Mouse (Mus musculus): ENCODE measurements around the gene Ddx56.

DNA sequence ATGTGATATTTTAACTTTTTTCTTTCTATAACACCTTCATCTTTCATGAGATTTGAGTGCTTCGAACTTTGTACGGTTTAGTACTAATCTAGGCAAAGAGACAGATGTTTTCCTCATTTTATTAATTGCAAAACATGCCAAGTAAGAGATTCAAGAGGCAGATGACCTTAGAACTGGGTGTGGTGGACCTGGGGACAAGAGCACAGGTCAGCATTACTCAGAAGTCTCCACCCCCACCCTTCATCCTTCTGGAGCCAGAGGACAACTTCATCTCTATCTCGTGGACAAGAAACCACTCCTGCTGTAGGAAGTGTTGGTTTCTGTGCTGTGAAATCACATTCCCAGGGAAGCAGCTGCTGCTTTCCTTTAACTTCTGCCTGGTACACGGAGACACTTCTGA, 40.6 kb upstream of the Ddx56 start:
- TF ChIP-seq CTCF (IDR thresholded peaks at IDR 0.05; ENCODE audit: low read depth): no peak
- no peak for TF ChIP-seq EP300 (IDR thresholded peaks at IDR 0.05; ENCODE audit: low read depth)
